Mouse (Mus musculus) E14TG2a.4 (cell line): ENCODE results near the gene Lgals7.

ENCODE experiments used
- CTCF ChIP-seq: conservative IDR thresholded peaks from 2 replicates; pipeline ENCODE4 v1.5.1; 2014; ENCODE audit warnings: low read length
- POU5F1 ChIP-seq: IDR thresholded peaks from 2 replicates; pipeline ENCODE4 v1.6.1; 2014; ENCODE audit warnings: low read length, borderline replicate concordance

- no peak for TF ChIP-seq CTCF
- no peak for TF ChIP-seq POU5F1
Measured at GRCm38 (mm10) chr7:28827338-28827737, 36.3 kb upstream of the Lgals7 start.
